Mouse (Mus musculus): ENCODE measurements around the gene Hhipl2. TPM values are rescaled to one million over a fixed set of nuclear protein-coding genes. Genes with fewer than 3 reads are reported as not detected.

The Hhipl2 gene
- polyA plus RNA-seq, 1 experiment, result 0.15 TPM

GRCm38 (mm10) chr1:183420296-183420695, 2.3 kb downstream of the Hhipl2 start:
- no peak for TF ChIP-seq POLR2A (IDR thresholded peaks at IDR 0.05; ENCODE audit: low read depth, low read length)
- TF ChIP-seq CTCF (IDR thresholded peaks at IDR 0.05; ENCODE audit: extremely low read depth, insufficient read length, insufficient replicate concordance, low read depth, low read length), result no peak
- Histone ChIP-seq H3K36me3 (ENCODE audit: control insufficient read depth, insufficient read depth, low read length) (no peaks in the 10 kb centered on the region), H3K27me3 (ENCODE audit: control insufficient read depth, insufficient read depth, low read length) (no peaks in the 10 kb centered on the region), H3K27ac (ENCODE audit: insufficient read depth, low read depth, low read length) (no peak overlapping the region), H3K4me3 (ENCODE audit: low read depth, low read length) (no peak overlapping the region), H3K4me1 (ENCODE audit: control insufficient read depth, insufficient read depth, insufficient read length, low read length) (peaks cover 5% of the 10 kb centered on the region; the same call in 1 of the 2 replicates)
- 34% methylated on average over 10 of the region's 10 CpGs for WGBS

- Histone ChIP-seq H3K27ac (ENCODE audit: insufficient read depth, low read depth, low read length) (no peak overlapping the region), H3K36me3 (ENCODE audit: control insufficient read depth, insufficient read depth, low read length) (no peaks in the 10 kb centered on the region), H3K27me3 (ENCODE audit: control insufficient read depth, insufficient read depth, low read length) (no peaks in the 10 kb centered on the region), H3K4me1 (ENCODE audit: control insufficient read depth, insufficient read depth, insufficient read length, low read length) (peaks cover 5% of the 10 kb centered on the region; the same call in 1 of the 2 replicates), H3K4me3 (ENCODE audit: low read depth, low read length) (no peak overlapping the region)
- TF ChIP-seq POLR2A (IDR thresholded peaks at IDR 0.05; ENCODE audit: low read depth, low read length) (no peak), CTCF (IDR thresholded peaks at IDR 0.05; ENCODE audit: extremely low read depth, insufficient read length, insufficient replicate concordance, low read depth, low read length) (no peak; the same call in 1 of the 2 replicates)
- WGBS, result 93% methylated on average over 7 of the region's 7 CpGs
Measured at GRCm38 (mm10) chr1:183424100-183424499, 6.1 kb downstream of the Hhipl2 start.

DNA sequence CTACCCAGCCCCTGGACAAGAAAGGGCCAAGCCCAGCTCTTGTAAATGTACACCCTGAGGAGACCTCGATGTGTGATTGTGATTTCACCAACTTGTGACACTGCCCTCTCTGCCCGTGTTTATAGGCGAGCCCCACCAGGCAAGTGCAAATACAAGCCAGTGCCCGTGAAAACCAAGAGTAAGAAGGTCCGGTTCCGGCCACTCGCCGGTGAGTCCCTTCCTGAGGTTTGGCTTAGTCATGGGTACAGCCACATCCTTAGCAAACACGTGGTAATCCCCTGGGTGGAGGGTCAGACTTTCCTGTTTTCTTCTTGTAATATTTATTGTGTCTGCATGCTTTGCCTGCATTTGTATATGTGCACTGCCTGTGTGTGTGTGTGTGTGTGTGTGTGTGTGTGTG, 16.9 kb downstream of the Hhipl2 start:
- TF ChIP-seq POLR2A (IDR thresholded peaks at IDR 0.05; ENCODE audit: low read depth, low read length), result no peak
- no peak for TF ChIP-seq CTCF (IDR thresholded peaks at IDR 0.05; ENCODE audit: extremely low read depth, insufficient read length, insufficient replicate concordance, low read depth, low read length)
- 78% methylated on average over 9 of the region's 9 CpGs for WGBS
- Histone ChIP-seq H3K36me3 (ENCODE audit: control insufficient read depth, insufficient read depth, low read length) (no peaks in the 10 kb centered on the region), H3K27me3 (ENCODE audit: control insufficient read depth, insufficient read depth, low read length) (no peaks in the 10 kb centered on the region), H3K4me1 (ENCODE audit: control insufficient read depth, insufficient read depth, insufficient read length, low read length) (peaks cover 11% of the 10 kb centered on the region), H3K27ac (ENCODE audit: insufficient read depth, low read depth, low read length) (no peak overlapping the region), H3K4me3 (ENCODE audit: low read depth, low read length) (no peak overlapping the region)

- Histone ChIP-seq H3K4me3 (ENCODE audit: low read depth, low read length) (peak overlapping the region; percentile 27), H3K27ac (ENCODE audit: insufficient read depth, low read depth, low read length) (peak overlapping the region; percentile 56), H3K27me3 (ENCODE audit: control insufficient read depth, insufficient read depth, low read length) (no peaks in the 10 kb centered on the region), H3K4me1 (ENCODE audit: control insufficient read depth, insufficient read depth, insufficient read length, low read length) (peaks cover 17% of the 10 kb centered on the region), H3K36me3 (ENCODE audit: control insufficient read depth, insufficient read depth, low read length) (no peaks in the 10 kb centered on the region)
- peak; percentile 89 for TF ChIP-seq CTCF (IDR thresholded peaks at IDR 0.05; ENCODE audit: extremely low read depth, insufficient read length, insufficient replicate concordance, low read depth, low read length)
- TF ChIP-seq POLR2A (IDR thresholded peaks at IDR 0.05; ENCODE audit: low read depth, low read length), result no peak
- WGBS, result 10% methylated on average over 22 of the region's 22 CpGs
Measured at GRCm38 (mm10) chr1:183439036-183439435, 21.0 kb downstream of the Hhipl2 start.

- Histone ChIP-seq H3K36me3 (ENCODE audit: control insufficient read depth, insufficient read depth, low read length) (no peaks in the 10 kb centered on the region), H3K27me3 (ENCODE audit: control insufficient read depth, insufficient read depth, low read length) (no peaks in the 10 kb centered on the region), H3K27ac (ENCODE audit: insufficient read depth, low read depth, low read length) (peak overlapping the region; percentile 54; the same call in 1 of the 2 replicates), H3K4me1 (ENCODE audit: control insufficient read depth, insufficient read depth, insufficient read length, low read length) (peaks cover 17% of the 10 kb centered on the region), H3K4me3 (ENCODE audit: low read depth, low read length) (no peak overlapping the region)
- WGBS, result 23% methylated on average over 19 of the region's 19 CpGs
- TF ChIP-seq POLR2A (IDR thresholded peaks at IDR 0.05; ENCODE audit: low read depth, low read length) (no peak), CTCF (IDR thresholded peaks at IDR 0.05; ENCODE audit: extremely low read depth, insufficient read length, insufficient replicate concordance, low read depth, low read length) (peak; percentile 84; the same call in 1 of the 2 replicates)
Measured at GRCm38 (mm10) chr1:183442015-183442774, 24.2 kb downstream of the Hhipl2 start.

DNA sequence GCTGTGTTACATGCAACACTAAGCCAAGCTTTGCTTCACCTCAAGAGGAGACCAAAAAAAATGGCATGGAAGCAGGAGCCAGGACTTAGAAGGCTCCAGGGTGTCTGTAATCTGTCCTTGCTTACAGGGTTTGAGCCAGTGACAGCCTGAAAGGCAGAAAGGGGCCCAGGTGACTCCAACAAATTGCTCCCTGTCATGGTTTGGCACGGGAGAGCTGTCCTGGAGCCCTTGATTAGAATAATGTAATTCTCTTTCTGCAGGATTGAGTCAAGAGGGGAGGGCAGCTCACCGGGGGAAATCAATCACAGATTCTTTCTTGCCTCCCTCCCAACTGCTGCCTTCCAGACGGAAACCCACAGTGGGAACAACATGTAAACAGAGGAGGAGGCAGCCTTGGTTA, 35.1 kb downstream of the Hhipl2 start:
- no peak for TF ChIP-seq POLR2A (IDR thresholded peaks at IDR 0.05; ENCODE audit: low read depth, low read length)
- Histone ChIP-seq H3K36me3 (ENCODE audit: control insufficient read depth, insufficient read depth, low read length) (no peaks in the 10 kb centered on the region), H3K27me3 (ENCODE audit: control insufficient read depth, insufficient read depth, low read length) (no peaks in the 10 kb centered on the region), H3K4me3 (ENCODE audit: low read depth, low read length) (no peak overlapping the region), H3K27ac (ENCODE audit: insufficient read depth, low read depth, low read length) (no peak overlapping the region), H3K4me1 (ENCODE audit: control insufficient read depth, insufficient read depth, insufficient read length, low read length) (no peaks in the 10 kb centered on the region)
- 44% methylated on average over 3 of the region's 3 CpGs for WGBS

Other genes with a start within 250 kb of the Hhipl2 start
- gene Disp1, start 196.7 kb upstream of the Hhipl2 start, polyA plus RNA-seq (2012; rRNA removed), result 6.3 and 7.5 TPM in 2 replicates
- 2.7 and 5.4 TPM in 2 replicates for gene Aida, start 121.6 kb upstream of the Hhipl2 start, polyA plus RNA-seq (2012; rRNA removed)
- 5.8 and 12.5 TPM in 2 replicates for gene Brox, start 120.9 kb upstream of the Hhipl2 start, polyA plus RNA-seq (2012; rRNA removed)
- 25.7 and 49.8 TPM in 2 replicates for gene Mia3, start 48.7 kb upstream of the Hhipl2 start, polyA plus RNA-seq (2012; rRNA removed)
- 1.3 and 1.5 TPM in 2 replicates for gene Taf1a, start 29.2 kb upstream of the Hhipl2 start, polyA plus RNA-seq (2012; rRNA removed)

All from small intestine, adult 2 months (tissue).